Mouse (Mus musculus): ENCODE measurements at regions not wholly inside any gene's neighbourhood (a gene's known extent, or its start where the extent isn't known, plus 50 kb on each side); places are given as distances from the start of the nearest gene placed in this dataset.

GRCm38 (mm10) chr9:101404034-101404433 is 152.4 kb upstream of the Ppp2r3a start:
- DNase-seq (ENCODE audit: low read depth, low spot score), result no peak

- no peak for DNase-seq (ENCODE audit: low read depth, low spot score)
Observed at GRCm38 (mm10) chr9:101402544-101403194, 151.1 kb upstream of the Ppp2r3a start.

GRCm38 (mm10) chr9:101401416-101401815 is 149.8 kb upstream of the Ppp2r3a start:
- DNase-seq (ENCODE audit: low read depth, low spot score), result no peak

GRCm38 (mm10) chr9:101398858-101399257 is 147.3 kb upstream of the Ppp2r3a start:
- no peak for DNase-seq (ENCODE audit: low read depth, low spot score)

DNA sequence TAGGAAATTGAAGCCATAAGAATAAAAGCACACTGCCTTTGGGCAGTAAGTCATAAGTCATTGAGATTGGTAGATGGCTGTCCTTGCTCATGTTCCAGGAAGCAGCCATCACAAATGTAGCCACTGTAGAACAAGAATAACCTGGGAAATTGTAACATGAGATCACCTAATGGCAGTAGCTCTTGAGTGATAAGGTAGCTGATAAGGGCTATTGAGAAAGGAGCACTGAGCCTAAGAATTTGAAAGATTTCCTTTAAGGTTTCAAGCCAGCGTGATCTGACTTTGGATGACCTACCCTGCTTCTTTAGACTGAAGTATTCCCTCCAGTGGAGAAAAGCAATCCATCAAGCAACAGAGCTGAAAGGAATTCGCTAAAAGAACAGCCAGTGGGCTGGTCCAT is 117.8 kb upstream of the Ppp2r3a start:
- no peak for DNase-seq (ENCODE audit: low read depth, low spot score)

GRCm38 (mm10) chr9:101356607-101357006 is 105.0 kb upstream of the Ppp2r3a start:
- DNase-seq (ENCODE audit: low read depth, low spot score), result no peak

GRCm38 (mm10) chr9:101348771-101349170 is 97.2 kb upstream of the Ppp2r3a start:
- DNase-seq (ENCODE audit: low read depth, low spot score), result no peak

DNA sequence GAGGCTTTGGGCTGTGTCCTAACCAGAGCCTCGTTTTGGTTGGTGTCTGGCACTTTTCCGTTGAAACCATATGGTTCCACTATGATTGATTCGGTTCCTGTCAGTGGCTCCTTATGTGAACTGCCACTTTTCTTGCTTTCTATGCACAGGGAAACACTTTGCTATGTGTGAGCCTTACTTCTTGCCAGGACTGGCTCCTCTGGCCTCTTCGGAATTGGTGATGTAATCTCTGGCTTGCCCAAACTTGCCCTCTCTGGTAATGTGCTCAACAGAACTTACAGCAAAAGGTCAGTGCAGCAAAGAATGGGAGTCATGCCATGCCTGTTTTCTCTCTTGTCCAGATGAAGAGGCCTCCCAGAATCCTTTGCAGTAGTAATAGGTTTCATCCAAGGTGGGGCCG is 91.3 kb upstream of the Ppp2r3a start:
- no peak for DNase-seq (ENCODE audit: low read depth, low spot score)

DNA sequence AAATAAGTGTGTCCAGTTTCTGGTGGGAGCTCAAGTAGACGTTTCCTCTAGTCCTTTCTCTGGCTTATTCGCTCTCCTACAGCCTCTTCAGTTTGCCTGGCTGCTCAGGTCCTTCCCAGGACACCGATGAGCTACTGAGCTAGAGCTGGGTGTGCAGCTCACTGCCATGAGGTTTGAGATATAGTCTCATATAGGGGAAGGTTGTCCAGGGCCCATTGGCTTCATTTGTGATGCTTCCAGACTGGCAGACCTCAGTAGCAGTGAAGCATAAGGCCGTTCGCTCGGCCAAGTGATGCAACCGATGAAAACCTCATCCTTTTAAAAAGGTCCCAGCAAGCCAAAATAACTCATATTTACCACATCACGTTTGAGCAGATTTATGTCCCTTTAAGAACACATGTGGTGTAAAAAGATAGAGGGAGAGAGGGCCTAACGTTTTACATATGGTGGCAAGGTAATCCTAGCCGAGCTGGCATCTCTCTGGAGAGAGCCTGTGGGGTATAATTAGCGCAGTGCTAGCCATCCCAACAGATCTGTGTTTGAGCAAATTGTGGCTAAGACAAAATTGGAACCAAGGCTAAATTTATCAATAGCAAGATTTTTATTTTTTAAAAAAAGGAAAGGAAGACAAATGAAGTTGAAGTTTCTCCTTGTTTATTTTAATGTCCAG is 89.3 kb upstream of the Ppp2r3a start:
- DNase-seq (ENCODE audit: low read depth, low spot score), result no peak

DNA sequence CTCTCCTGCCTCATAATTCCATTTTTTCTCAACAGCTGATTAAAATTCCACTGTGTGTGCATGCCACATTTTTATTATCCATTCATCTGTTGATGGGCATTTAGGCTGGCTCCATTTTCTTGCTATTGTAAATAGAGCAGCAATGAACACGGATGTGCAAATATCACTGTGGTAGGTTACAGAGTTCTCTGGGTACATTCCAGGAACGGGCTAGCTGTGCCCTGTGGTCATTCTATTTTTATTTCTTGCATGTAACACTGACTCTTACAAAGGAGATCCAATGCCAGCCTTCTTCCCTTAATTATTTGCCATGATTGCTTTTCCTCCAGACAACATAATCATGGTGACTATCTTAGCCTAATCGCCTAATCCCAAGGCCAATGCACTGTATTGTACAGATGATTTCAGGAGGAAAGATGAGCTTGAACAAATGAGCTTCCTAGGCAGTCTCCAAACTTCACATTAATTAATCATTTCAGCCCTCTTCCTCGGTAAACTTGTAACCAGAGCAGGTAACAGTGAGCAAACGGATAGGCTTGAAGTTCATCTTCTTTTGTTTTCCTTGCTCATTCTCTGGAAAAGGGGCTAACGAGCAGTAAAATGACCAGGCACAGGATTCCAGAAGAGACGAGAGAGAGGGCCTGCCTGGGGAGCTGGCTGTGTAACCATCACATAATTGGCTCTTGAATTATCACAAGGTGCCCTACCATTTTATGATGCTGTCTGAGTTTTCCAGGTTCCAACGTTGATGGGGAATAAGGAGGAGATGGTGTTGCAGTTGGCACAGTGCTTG is 77.6 kb upstream of the Ppp2r3a start:
- no peak for DNase-seq (ENCODE audit: low read depth, low spot score)

GRCm38 (mm10) chr9:101326961-101327360 is 75.4 kb upstream of the Ppp2r3a start:
- DNase-seq (ENCODE audit: low read depth, low spot score), result no peak

DNA sequence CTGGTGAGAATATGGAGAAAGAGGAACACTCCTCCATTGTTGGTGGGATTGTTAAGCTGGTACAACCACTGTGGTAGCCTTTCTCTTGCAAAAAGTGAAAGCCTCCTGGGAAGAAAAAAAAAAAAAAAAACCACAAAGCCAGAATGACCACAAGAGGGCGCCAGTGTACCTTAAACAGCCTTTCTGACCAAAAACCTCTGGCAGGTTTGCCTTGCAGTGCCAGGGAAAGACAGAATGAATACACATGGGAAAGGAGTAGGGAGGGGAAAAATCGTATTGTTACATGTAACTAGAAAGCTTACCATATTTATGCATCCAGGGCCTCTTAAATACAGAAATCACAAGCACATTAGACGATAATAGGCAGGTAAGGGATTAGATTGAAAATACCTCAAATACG is 62.4 kb upstream of the Ppp2r3a start:
- DNase-seq (ENCODE audit: low read depth, low spot score), result peak; percentile 16

- DNase-seq (ENCODE audit: low read depth, low spot score), result no peak
Observed at GRCm38 (mm10) chr9:101306408-101306935, 54.9 kb upstream of the Ppp2r3a start.

DNA sequence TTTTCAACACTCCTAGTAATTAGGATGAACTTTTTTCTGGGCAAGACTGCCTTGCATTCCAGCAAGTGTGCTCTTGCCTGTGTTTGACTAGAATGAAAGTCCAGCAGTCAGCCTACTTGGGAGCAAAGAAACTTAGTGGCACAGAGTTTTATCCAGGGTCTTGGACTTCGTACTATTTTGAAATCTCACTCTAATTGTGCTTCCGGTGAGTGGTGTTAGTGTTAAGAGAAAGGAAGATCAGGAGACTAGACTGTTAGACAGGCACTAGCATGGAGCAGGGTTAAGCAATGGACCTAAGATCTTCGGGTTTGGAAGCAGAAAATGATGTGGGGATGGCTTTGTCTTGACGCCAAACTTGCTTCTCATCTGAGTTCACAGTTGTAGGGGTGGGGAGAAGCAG is 54.1 kb upstream of the Ppp2r3a start:
- DNase-seq (ENCODE audit: low read depth, low spot score), result no peak
